Mouse (Mus musculus) T-helper 1 cell (primary cell): ENCODE measurements at regions not wholly inside any gene's neighbourhood (a gene's known extent, or its start where the extent isn't known, plus 50 kb on each side); places are given as distances from the start of the nearest gene placed in this dataset.

Source experiments
- in situ Hi-C: fragments of 300-600 bp; cut with MboI, MseI; formaldehyde crosslinking; loops from one replicate; pipeline ENCODE4 v1.15.1; 2025; ENCODE audit warnings: high pct_unique_total_duplicates

GRCm38 (mm10) chr4:127862875-127863274, 107.9 kb downstream of the CK137956 start:
- in situ Hi-C loops: no loop called here

- in situ Hi-C loops: no loop called here
Measured at GRCm38 (mm10) chr4:127861319-127862117, 109.2 kb downstream of the CK137956 start.

GRCm38 (mm10) chr4:127860271-127860670, 110.5 kb downstream of the CK137956 start:
- in situ Hi-C loops: no loop called here

GRCm38 (mm10) chr4:127859505-127859904, 111.2 kb downstream of the CK137956 start:
- in situ Hi-C loops: no loop called here

GRCm38 (mm10) chr4:127858566-127858965, 112.2 kb downstream of the CK137956 start:
- in situ Hi-C loops: no loop called here

- in situ Hi-C loops: no loop called here
Measured at GRCm38 (mm10) chr4:127855836-127856235, 114.9 kb downstream of the CK137956 start.

GRCm38 (mm10) chr4:127854776-127855409, 115.9 kb downstream of the CK137956 start:
- in situ Hi-C loops: no loop called here

- in situ Hi-C loops: no loop called here
Measured at GRCm38 (mm10) chr4:127849306-127849705, 121.4 kb downstream of the CK137956 start.

- in situ Hi-C loops: no loop called here
Measured at GRCm38 (mm10) chr4:127846321-127846720, 124.4 kb downstream of the CK137956 start.

GRCm38 (mm10) chr4:127843421-127843820, 127.3 kb downstream of the CK137956 start:
- in situ Hi-C loops: no loop called here

- in situ Hi-C loops: no loop called here
Measured at GRCm38 (mm10) chr4:127833668-127834067, 137.1 kb downstream of the CK137956 start.

GRCm38 (mm10) chr4:127826988-127827387, 143.8 kb downstream of the CK137956 start:
- in situ Hi-C loops: no loop called here

GRCm38 (mm10) chr4:127819501-127819900, 151.2 kb downstream of the CK137956 start:
- in situ Hi-C loops: no loop called here

- in situ Hi-C loops: no loop called here
Measured at GRCm38 (mm10) chr4:127819009-127819408, 151.7 kb downstream of the CK137956 start.

- in situ Hi-C loops: no loop called here
Measured at GRCm38 (mm10) chr4:127814631-127815030, 156.1 kb downstream of the CK137956 start.

GRCm38 (mm10) chr4:127812047-127812545, 158.7 kb downstream of the CK137956 start:
- in situ Hi-C loops: no loop called here

- in situ Hi-C loops: no loop called here
Measured at GRCm38 (mm10) chr4:127810899-127811510, 159.7 kb downstream of the CK137956 start.

GRCm38 (mm10) chr4:127809006-127809405, 161.7 kb downstream of the CK137956 start:
- in situ Hi-C loops: no loop called here

- in situ Hi-C loops: no loop called here
Measured at GRCm38 (mm10) chr4:127789206-127789605, 181.5 kb downstream of the CK137956 start.

- in situ Hi-C loops: no loop called here
Measured at GRCm38 (mm10) chr4:127785786-127786185, 185.0 kb downstream of the CK137956 start.

GRCm38 (mm10) chr4:127771966-127772500, 198.7 kb downstream of the CK137956 start:
- in situ Hi-C loops: no loop called here

GRCm38 (mm10) chr4:127763736-127764135, 207.0 kb downstream of the CK137956 start:
- in situ Hi-C loops: loop anchor here (5.0 kb wide), 1 partner anchor 96 kb away; no protein-coding TSS in a partner anchor
